Mouse (Mus musculus) midbrain, embryonic 14.5 days (tissue): Measurements from ENCODE around the gene Spock1. TPM values are rescaled to one million over a fixed set of nuclear protein-coding genes. Genes with fewer than 3 reads are reported as not detected.

Experiments used
- ATAC-seq: fragments of 200-750 bp; cut with Nextera tagmentation; 2 replicates; pipeline ENCODE4 v1.8.0; 2017; ENCODE audit warnings: moderate number of reproducible peaks, moderate library complexity; ENCODE audit not compliant: low FRiP score, low TSS enrichment
- DNase-seq: peaks from one replicate; pipeline ENCODE4 v3.0.0-alpha.2; 2015
- H3K27ac ChIP-seq: fragments of 300-500 bp; sonication (generic); replicated peaks from 2 replicates; pipeline ENCODE4 v1.5.1; 2014; ENCODE audit warnings: mild to moderate bottlenecking, low read depth, low read length, moderate library complexity
- H3K27me3 ChIP-seq: fragments of 300-500 bp; sonication (generic); 2 replicates; pipeline ENCODE4 v1.6.1; 2014; ENCODE audit warnings: low read length, control low read depth, mixed read lengths; ENCODE audit not compliant: control insufficient read depth, insufficient read depth
- H3K36me3 ChIP-seq: fragments of 300-500 bp; sonication (generic); 2 replicates; pipeline ENCODE4 v1.6.1; 2014; ENCODE audit warnings: low read length, control low read depth; ENCODE audit not compliant: control insufficient read depth, insufficient read depth
- H3K4me1 ChIP-seq: fragments of 300-500 bp; sonication (generic); 2 replicates; pipeline ENCODE4 v1.6.1; 2014; ENCODE audit warnings: mild to moderate bottlenecking, antibody characterized with exemption, low read length, control low read depth; ENCODE audit not compliant: control insufficient read depth, insufficient read depth
- H3K4me2 ChIP-seq: fragments of 300-500 bp; sonication (generic); 2 replicates; pipeline ENCODE4 v1.6.1; 2014; ENCODE audit warnings: mild to moderate bottlenecking, low read length, moderate library complexity
- H3K4me3 ChIP-seq: fragments of 300-500 bp; sonication (generic); replicated peaks from 2 replicates; pipeline ENCODE4 v1.5.1; 2014; ENCODE audit warnings: low read depth, low read length
- H3K9ac ChIP-seq: fragments of 300-500 bp; sonication (generic); replicated peaks from 2 replicates; pipeline ENCODE4 v1.6.1; 2014; ENCODE audit warnings: mild to moderate bottlenecking, low read length, moderate library complexity
- H3K9me3 ChIP-seq: fragments of 300-500 bp; sonication (generic); 2 replicates; pipeline ENCODE4 v1.6.1; 2016; ENCODE audit warnings: low read length, control low read depth, mixed read lengths; ENCODE audit not compliant: control insufficient read depth
- WGBS: fragments of 180-500 bp; shearing (Covaris S2); extraction: QIAGEN DNeasy Blood & Tissue Kit; methylation state at CpG from one replicate; pipeline ENCODE4 v1.1.7; 2014; 5-methylcytosine and 5-hydroxymethylcytosine counted together
- polyA plus RNA-seq: library from polyadenylated mRNA; unstranded; fragments of >200 nt; fragmentation: Nextera tagmentation; extraction: Ambion mirVana; gene quantifications from 2 replicates; pipeline ENCODE4 v1.2.1, GENCODE M21; 2014

Spock1 gene
- 66.2 and 73.1 TPM in 2 replicates for polyA plus RNA-seq

DNA sequence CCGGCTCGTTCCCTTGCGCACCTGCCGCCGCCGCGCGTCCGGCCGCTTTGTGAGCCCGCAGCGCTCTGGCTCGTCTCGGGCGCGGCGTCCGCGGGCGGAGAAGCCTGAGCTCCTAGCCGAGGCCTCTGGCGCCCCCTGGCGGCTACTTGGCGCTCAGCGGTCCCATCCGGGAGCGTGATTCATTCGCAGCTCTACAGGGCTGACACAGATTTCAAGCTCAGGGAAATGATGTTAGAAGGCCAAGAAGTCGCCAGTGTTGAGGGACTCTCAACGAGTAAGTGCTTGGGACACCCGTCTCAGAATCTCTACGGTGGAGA lies at the start of gene Spock1:
Gene Spock1, minus strand, starts transcription at position 67 of the 317 bp plus-strand sequence.
- Histone ChIP-seq H3K9me3 (no peaks in the 10 kb centered on the region), H3K4me1 (peaks cover 13% of the 10 kb centered on the region; the same call in 1 of the 2 replicates), H3K27ac (peak within 1 kb of the TSS; percentile 67), H3K9ac (peak within 1 kb of the TSS; percentile 77), H3K4me3 (peak within 1 kb of the TSS; percentile 65), H3K36me3 (no peaks in the 10 kb centered on the region), H3K27me3 (peaks cover 4% of the 10 kb centered on the region; the same call in 1 of the 2 replicates), H3K4me2 (peak within 1 kb of the TSS; percentile 81)
- 1% methylated on average over 32 of the region's 32 CpGs for WGBS
- DNase-seq (peak; percentile 98), ATAC-seq (peak; percentile 80)

GRCm38 (mm10) chr13:57950091-57950490 lies 42.0 kb upstream of the Spock1 start:
- no peak for ATAC-seq

DNA sequence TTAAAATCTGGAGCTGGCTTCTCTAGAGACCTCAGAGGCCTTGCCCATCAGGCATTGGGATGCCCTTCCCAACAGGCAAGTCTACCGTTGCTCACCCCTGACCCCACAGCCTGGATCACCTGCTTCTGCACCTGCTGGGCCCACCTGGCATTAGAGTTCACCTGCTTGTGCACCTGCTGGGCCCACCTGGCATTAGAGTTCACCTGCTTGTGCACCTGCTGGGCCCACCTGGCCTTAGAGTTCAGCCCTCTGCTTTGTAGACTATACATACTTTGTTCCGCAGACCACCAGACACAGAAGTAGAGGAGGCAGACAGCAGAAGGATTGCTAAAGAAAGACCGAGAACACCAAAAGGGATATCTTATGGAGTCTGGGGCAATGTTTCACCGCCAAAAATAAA lies 41.4 kb upstream of the Spock1 start:
- DNase-seq (no peak), ATAC-seq (no peak)
- no peak overlapping the region for H3K9ac ChIP-seq
- H3K36me3 ChIP-seq, result no peaks in the 10 kb centered on the region
- H3K4me1 ChIP-seq, result no peaks in the 10 kb centered on the region
- H3K27me3 ChIP-seq, result no peaks in the 10 kb centered on the region
- no peaks in the 10 kb centered on the region for H3K9me3 ChIP-seq
- 91% methylated on average over 4 of the region's 4 CpGs for WGBS
- H3K27ac ChIP-seq, result no peak overlapping the region
- H3K4me2 ChIP-seq, result no peak overlapping the region
- no peak overlapping the region for H3K4me3 ChIP-seq

More at GRCm38 (mm10) chr13:57950091-57950490, 42.0 kb upstream of the Spock1 start:
- Histone ChIP-seq H3K4me2 (no peak overlapping the region), H3K9ac (no peak overlapping the region), H3K9me3 (no peaks in the 10 kb centered on the region), H3K4me1 (no peaks in the 10 kb centered on the region), H3K27ac (no peak overlapping the region), H3K27me3 (no peaks in the 10 kb centered on the region), H3K36me3 (no peaks in the 10 kb centered on the region), H3K4me3 (no peak overlapping the region)
- no peak for DNase-seq
- 82% methylated on average over 12 of the region's 12 CpGs for WGBS

GRCm38 (mm10) chr13:57945197-57945596 lies 37.1 kb upstream of the Spock1 start:
- Histone ChIP-seq H3K4me1 (no peaks in the 10 kb centered on the region), H3K4me2 (no peak overlapping the region), H3K27ac (no peak overlapping the region), H3K27me3 (no peaks in the 10 kb centered on the region), H3K4me3 (no peak overlapping the region), H3K9ac (no peak overlapping the region), H3K36me3 (no peaks in the 10 kb centered on the region), H3K9me3 (no peaks in the 10 kb centered on the region)
- DNase-seq, result peak; percentile 44
- no peak for ATAC-seq
- WGBS, result 65% methylated on average over 11 of the region's 11 CpGs

GRCm38 (mm10) chr13:57944434-57944833 lies 36.3 kb upstream of the Spock1 start:
- Histone ChIP-seq H3K4me3 (no peak overlapping the region), H3K36me3 (no peaks in the 10 kb centered on the region), H3K9ac (no peak overlapping the region), H3K4me1 (no peaks in the 10 kb centered on the region), H3K27ac (no peak overlapping the region), H3K9me3 (no peaks in the 10 kb centered on the region), H3K27me3 (no peaks in the 10 kb centered on the region), H3K4me2 (no peak overlapping the region)
- WGBS, result 74% methylated on average over 5 of the region's 5 CpGs
- ATAC-seq (no peak), DNase-seq (no peak)

GRCm38 (mm10) chr13:57943900-57944299 lies 35.8 kb upstream of the Spock1 start:
- no peaks in the 10 kb centered on the region for H3K27me3 ChIP-seq
- ATAC-seq (no peak), DNase-seq (no peak)
- no peaks in the 10 kb centered on the region for H3K36me3 ChIP-seq
- H3K4me1 ChIP-seq, result 0 out of 2 replicates have a peak, but pooled peaks cover 3% of the 10 kb centered on the region
- no peak overlapping the region for H3K4me3 ChIP-seq
- H3K27ac ChIP-seq, result no peak overlapping the region
- H3K9me3 ChIP-seq, result no peaks in the 10 kb centered on the region
- no peak overlapping the region for H3K9ac ChIP-seq
- H3K4me2 ChIP-seq, result no peak overlapping the region

DNA sequence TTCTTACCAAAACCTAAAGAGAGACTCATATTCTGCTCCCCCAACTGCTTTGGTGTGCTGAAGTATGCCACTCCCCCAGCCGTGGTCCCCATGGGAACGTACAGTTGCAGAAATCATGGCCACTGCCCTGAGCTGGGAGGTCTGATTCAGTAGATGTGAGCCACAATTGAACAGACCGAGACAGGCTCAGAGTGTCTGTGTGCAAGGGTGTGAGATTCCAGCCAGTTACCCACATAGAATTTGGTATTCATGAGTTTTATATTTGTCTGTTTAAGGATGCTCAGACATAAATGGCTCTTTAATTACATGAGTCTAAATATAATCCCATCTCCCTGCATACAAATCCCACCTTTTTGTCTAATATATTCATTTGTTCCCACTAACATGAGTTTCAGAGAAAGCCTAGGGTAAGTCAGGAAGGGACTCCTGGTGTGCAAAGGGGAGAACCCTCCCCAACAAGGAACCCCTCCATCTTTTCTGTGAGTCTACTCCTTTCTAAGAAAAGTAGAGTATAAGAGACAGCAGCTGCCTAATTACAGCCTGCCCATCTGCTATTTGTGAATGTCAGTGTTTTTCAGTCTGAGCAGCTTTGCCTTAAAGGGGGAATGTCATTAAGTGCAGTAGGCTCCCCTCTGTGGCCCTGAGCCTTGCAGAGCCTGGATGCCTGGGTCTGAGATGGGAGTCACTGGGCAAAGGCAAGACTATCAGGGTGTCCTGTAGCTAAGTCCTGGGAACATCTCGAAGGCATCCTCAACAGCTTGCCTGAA lies 29.5 kb upstream of the Spock1 start:
- H3K9me3 ChIP-seq, result no peaks in the 10 kb centered on the region
- H3K27me3 ChIP-seq, result no peaks in the 10 kb centered on the region
- ATAC-seq (no peak), DNase-seq (no peak)
- H3K4me2 ChIP-seq, result no peak overlapping the region
- no peak overlapping the region for H3K27ac ChIP-seq
- WGBS, result 78% methylated on average over 4 of the region's 4 CpGs
- H3K4me1 ChIP-seq, result 0 out of 2 replicates have a peak, but pooled peaks cover 5% of the 10 kb centered on the region
- H3K36me3 ChIP-seq, result no peaks in the 10 kb centered on the region
- H3K9ac ChIP-seq, result no peak overlapping the region
- H3K4me3 ChIP-seq, result no peak overlapping the region

- no peak overlapping the region for H3K9ac ChIP-seq
- DNase-seq (no peak), ATAC-seq (no peak)
- H3K27me3 ChIP-seq, result no peaks in the 10 kb centered on the region
- H3K4me3 ChIP-seq, result no peak overlapping the region
- no peaks in the 10 kb centered on the region for H3K36me3 ChIP-seq
- H3K9me3 ChIP-seq, result no peaks in the 10 kb centered on the region
- H3K27ac ChIP-seq, result no peak overlapping the region
- no peak overlapping the region for H3K4me2 ChIP-seq
- no peaks in the 10 kb centered on the region for H3K4me1 ChIP-seq
- WGBS, result 95% methylated on average over 9 of the region's 9 CpGs
Observed at GRCm38 (mm10) chr13:57931998-57932397, 23.9 kb upstream of the Spock1 start.

GRCm38 (mm10) chr13:57931376-57931775 lies 23.2 kb upstream of the Spock1 start:
- no peak for DNase-seq
- Histone ChIP-seq H3K4me3 (no peak overlapping the region), H3K36me3 (no peaks in the 10 kb centered on the region), H3K9me3 (no peaks in the 10 kb centered on the region), H3K4me2 (no peak overlapping the region), H3K9ac (no peak overlapping the region), H3K4me1 (no peaks in the 10 kb centered on the region), H3K27me3 (no peaks in the 10 kb centered on the region), H3K27ac (no peak overlapping the region)
- no peak for ATAC-seq
- 35% methylated on average over 3 of the region's 3 CpGs for WGBS
